Mouse (Mus musculus) G1E (cell line): ENCODE measurements around the gene Glrx3.

Source experiments
- CTCF ChIP-seq: IDR thresholded peaks from 2 replicates; pipeline ENCODE4 v1.5.1; 2012; ENCODE audit warnings: low read depth, low read length, inconsistent platforms, mixed read lengths
- GATA1 ChIP-seq: IDR thresholded peaks from 2 replicates; pipeline ENCODE4 v1.6.1; 2012; ENCODE audit warnings: borderline replicate concordance, low read length, inconsistent platforms, mixed read lengths
- POLR2AphosphoS5 ChIP-seq: IDR thresholded peaks from 2 replicates; pipeline ENCODE4 v1.6.1; 2012; ENCODE audit warnings: low read depth, low read length, inconsistent platforms; ENCODE audit not compliant: insufficient replicate concordance
- TAL1 ChIP-seq: conservative IDR thresholded peaks from 2 replicates; pipeline ENCODE4 v1.6.1; 2012; ENCODE audit warnings: low read depth, low read length, inconsistent platforms, mixed read lengths

DNA sequence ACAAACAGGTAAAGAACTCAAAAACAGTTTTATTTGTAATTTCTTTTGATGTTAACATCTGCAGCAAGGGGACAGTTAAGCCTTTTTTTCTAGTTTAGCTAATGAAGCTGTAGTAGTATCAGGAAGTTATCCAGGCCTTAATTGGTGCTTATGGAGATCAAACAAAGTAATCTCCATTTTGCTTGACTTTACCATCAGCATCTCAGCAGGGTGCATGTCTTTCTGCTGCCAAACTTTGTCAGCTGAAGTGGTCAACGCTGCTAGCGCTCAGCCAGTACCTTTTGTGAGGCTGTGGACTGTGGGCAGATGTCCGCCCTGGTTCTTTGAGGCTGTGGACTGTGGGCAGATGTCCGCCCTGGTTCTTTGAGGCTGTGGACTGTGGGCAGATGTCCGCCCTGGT is 24.0 kb downstream of the Glrx3 start:
- TF ChIP-seq CTCF (no peak), TAL1 (no peak), GATA1 (no peak), POLR2AphosphoS5 (no peak)
